Mouse (Mus musculus) cerebellum, adult 18-20 months (tissue): Measurements from ENCODE around the gene Uvrag.

Experiments
- DNase-seq, 2 experiments: peaks; one replicate each; pipeline ENCODE4 v3.0.0; 2021

Uvrag gene

GRCm38 (mm10) chr7:99140984-99141918 is at the start of gene Uvrag:
Uvrag (minus strand) TSS chr7:99141141.
- peak; percentile 98 to 99 for DNase-seq

- no peak for DNase-seq
Observed at GRCm38 (mm10) chr7:99189885-99190284, 48.9 kb upstream of the Uvrag start.

- no peak for DNase-seq
Observed at GRCm38 (mm10) chr7:99188630-99189029, 47.7 kb upstream of the Uvrag start.

GRCm38 (mm10) chr7:99187451-99187850 is 46.5 kb upstream of the Uvrag start:
- no peak for DNase-seq

- DNase-seq = no peak
Observed at GRCm38 (mm10) chr7:99185405-99185804, 44.5 kb upstream of the Uvrag start.

GRCm38 (mm10) chr7:99183751-99184150 is 42.8 kb upstream of the Uvrag start:
- DNase-seq = no peak

GRCm38 (mm10) chr7:99182432-99183172 is 41.7 kb upstream of the Uvrag start, which contains the start of gene Dgat2:
Dgat2 (minus strand) TSS chr7:99182719.
- DNase-seq = peak; percentile 84 to 97

GRCm38 (mm10) chr7:99181619-99182431 is 40.9 kb upstream of the Uvrag start:
- peak in 1 of 2 experiments; percentile 43 for DNase-seq

GRCm38 (mm10) chr7:99180162-99180561 is 39.2 kb upstream of the Uvrag start:
- no peak for DNase-seq

- DNase-seq = no peak
Observed at GRCm38 (mm10) chr7:99179271-99179670, 38.3 kb upstream of the Uvrag start.

GRCm38 (mm10) chr7:99177386-99177785 is 36.4 kb upstream of the Uvrag start:
- DNase-seq = no peak

GRCm38 (mm10) chr7:99175666-99176065 is 34.7 kb upstream of the Uvrag start:
- DNase-seq = no peak

- no peak for DNase-seq
Observed at GRCm38 (mm10) chr7:99175118-99175517, 34.2 kb upstream of the Uvrag start.

- DNase-seq = no peak
Observed at GRCm38 (mm10) chr7:99174006-99174405, 33.1 kb upstream of the Uvrag start.

GRCm38 (mm10) chr7:99172898-99173297 is 32.0 kb upstream of the Uvrag start:
- DNase-seq = no peak

- no peak for DNase-seq
Observed at GRCm38 (mm10) chr7:99171730-99172463, 31.0 kb upstream of the Uvrag start.

GRCm38 (mm10) chr7:99170519-99170918 is 29.6 kb upstream of the Uvrag start:
- DNase-seq = no peak

GRCm38 (mm10) chr7:99169717-99170403 is 28.9 kb upstream of the Uvrag start:
- DNase-seq = no peak

- no peak for DNase-seq
Observed at GRCm38 (mm10) chr7:99168756-99169155, 27.8 kb upstream of the Uvrag start.

GRCm38 (mm10) chr7:99167939-99168338 is 27.0 kb upstream of the Uvrag start:
- no peak for DNase-seq

- DNase-seq = no peak
Observed at GRCm38 (mm10) chr7:99166159-99166558, 25.2 kb upstream of the Uvrag start.
